Mouse (Mus musculus) midbrain, embryonic 16.5 days (tissue): ENCODE data around the gene Dpyd. TPM values are rescaled to one million over a fixed set of nuclear protein-coding genes. Genes with fewer than 3 reads are reported as not detected.

ENCODE experiments used
- ATAC-seq: fragments of 200-750 bp; cut with Nextera tagmentation; 2 replicates; pipeline ENCODE4 v1.8.0; 2017; ENCODE audit warnings: moderate TSS enrichment
- H3K27ac ChIP-seq: fragments of 300-500 bp; sonication (generic); 2 replicates; pipeline ENCODE4 v1.5.1; 2014; ENCODE audit warnings: mild to moderate bottlenecking, low read length, mixed read lengths
- H3K27me3 ChIP-seq: fragments of 300-500 bp; sonication (generic); 2 replicates; pipeline ENCODE4 v1.6.1; 2014; ENCODE audit warnings: low read depth, low read length, mixed read lengths; ENCODE audit not compliant: control insufficient read depth, insufficient read depth
- H3K36me3 ChIP-seq: fragments of 300-500 bp; sonication (generic); 2 replicates; pipeline ENCODE4 v1.6.1; 2014; ENCODE audit warnings: mild to moderate bottlenecking, low read length, moderate library complexity, mixed read lengths; ENCODE audit not compliant: control insufficient read depth, insufficient read depth
- H3K4me1 ChIP-seq: fragments of 300-500 bp; sonication (generic); 2 replicates; pipeline ENCODE4 v1.6.1; 2014; ENCODE audit warnings: mild to moderate bottlenecking, low read length, mixed read lengths; ENCODE audit not compliant: control insufficient read depth, insufficient read depth
- H3K4me2 ChIP-seq: fragments of 300-500 bp; sonication (generic); 2 replicates; pipeline ENCODE4 v1.6.1; 2014; ENCODE audit warnings: mild to moderate bottlenecking, low read length, mixed read lengths
- H3K4me3 ChIP-seq: fragments of 300-500 bp; sonication (generic); 2 replicates; pipeline ENCODE4 v1.5.1; 2014; ENCODE audit warnings: low read depth, mild to moderate bottlenecking, low read length, moderate library complexity, mixed read lengths
- H3K9ac ChIP-seq: fragments of 300-500 bp; sonication (generic); 2 replicates; pipeline ENCODE4 v1.6.1; 2014; ENCODE audit warnings: low read depth, low read length, mixed read lengths
- H3K9me3 ChIP-seq: fragments of 300-500 bp; sonication (generic); replicated peaks from 2 replicates; pipeline ENCODE4 v1.6.1; 2014; ENCODE audit warnings: mild to moderate bottlenecking, low read length, mixed read lengths; ENCODE audit not compliant: control insufficient read depth, poor library complexity, severe bottlenecking
- WGBS: fragments of 180-500 bp; shearing (Covaris S2); extraction: QIAGEN DNeasy Blood & Tissue Kit; methylation state at CpG from one replicate; pipeline ENCODE4 v1.1.7; 2014; 5-methylcytosine and 5-hydroxymethylcytosine counted together
- polyA plus RNA-seq: library from polyadenylated mRNA; unstranded; fragments of >200 nt; fragmentation: Nextera tagmentation; extraction: Ambion mirVana; gene quantifications from 2 replicates; pipeline ENCODE4 v1.2.1, GENCODE M21; 2015

Dpyd gene
- polyA plus RNA-seq, 1 experiment from 2014 or later, result 4.2 TPM

DNA sequence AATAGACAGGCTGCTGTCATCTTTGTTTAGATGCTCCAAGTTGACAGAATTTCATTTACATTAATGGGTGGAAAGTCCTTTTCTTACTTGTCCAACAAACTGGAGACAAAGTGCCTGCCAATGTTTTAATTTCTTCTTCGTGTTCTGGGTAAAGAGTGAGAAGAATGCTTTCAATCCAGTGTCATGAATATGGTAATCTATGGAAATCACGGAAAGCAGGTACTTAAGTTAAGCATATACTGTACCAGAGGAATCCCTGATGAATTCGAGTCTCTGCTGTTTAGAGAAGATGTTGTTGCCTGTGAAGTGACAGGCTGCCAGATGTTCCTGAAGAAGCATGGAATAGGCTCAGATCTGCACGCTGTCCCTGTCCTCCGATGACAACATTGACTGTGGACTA is 835.3 kb downstream of the Dpyd start:
- Histone ChIP-seq H3K9me3 (no peaks in the 10 kb centered on the region), H3K4me2 (no peak overlapping the region), H3K9ac (no peak overlapping the region), H3K4me3 (no peak overlapping the region), H3K27me3 (no peaks in the 10 kb centered on the region), H3K36me3 (no peaks in the 10 kb centered on the region), H3K27ac (no peak overlapping the region), H3K4me1 (no peaks in the 10 kb centered on the region)
- no peak for ATAC-seq
- WGBS, result 43% methylated on average over 5 of the region's 5 CpGs

DNA sequence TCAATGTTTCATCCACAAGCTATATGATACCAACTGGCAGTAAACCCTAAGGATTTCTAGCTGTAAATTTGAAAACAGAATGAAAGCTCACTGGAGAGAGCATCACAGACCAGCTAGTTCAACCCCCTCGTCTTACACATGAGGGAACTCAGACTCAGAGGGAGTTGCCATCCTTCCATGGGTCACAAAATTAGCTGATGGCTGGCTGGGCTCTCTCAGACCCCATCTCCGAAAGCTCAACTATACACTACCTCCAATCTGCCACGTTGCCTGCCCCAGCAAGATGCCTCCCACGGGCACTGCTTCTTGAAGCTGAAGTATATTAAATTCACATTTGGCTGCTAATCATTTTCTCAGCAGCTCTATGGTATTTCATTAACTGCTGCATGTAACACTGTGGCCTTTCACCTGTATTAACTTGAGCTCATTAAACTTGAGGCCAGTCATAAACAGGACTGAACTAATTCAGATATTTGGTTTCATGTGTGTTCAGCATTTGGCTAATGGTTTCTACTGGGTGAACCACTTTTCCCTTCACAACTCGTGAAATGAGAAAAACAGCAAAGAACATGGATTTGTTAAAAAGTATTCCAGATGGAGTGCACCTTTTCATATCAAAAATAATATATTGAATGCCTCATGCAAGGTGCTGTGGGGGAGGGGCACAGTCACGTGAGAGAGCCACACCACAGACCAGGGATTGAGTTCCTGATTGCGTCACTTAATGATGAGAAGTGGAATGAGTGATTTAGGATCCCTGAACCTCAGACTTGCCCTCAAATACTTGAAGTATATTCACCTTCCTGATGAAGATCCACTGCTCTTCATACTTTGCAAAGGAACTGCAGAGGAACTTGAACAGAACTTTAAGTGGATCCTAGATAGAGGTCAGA is 841.2 kb downstream of the Dpyd start:
- no peak overlapping the region for H3K4me2 ChIP-seq
- no peak for ATAC-seq
- H3K27ac ChIP-seq, result no peak overlapping the region
- H3K9ac ChIP-seq, result no peak overlapping the region
- WGBS, result 78% methylated on average over 7 of the region's 7 CpGs
- H3K36me3 ChIP-seq, result no peaks in the 10 kb centered on the region
- no peaks in the 10 kb centered on the region for H3K27me3 ChIP-seq
- no peak overlapping the region for H3K4me3 ChIP-seq
- H3K9me3 ChIP-seq, result no peaks in the 10 kb centered on the region
- H3K4me1 ChIP-seq, result no peaks in the 10 kb centered on the region

DNA sequence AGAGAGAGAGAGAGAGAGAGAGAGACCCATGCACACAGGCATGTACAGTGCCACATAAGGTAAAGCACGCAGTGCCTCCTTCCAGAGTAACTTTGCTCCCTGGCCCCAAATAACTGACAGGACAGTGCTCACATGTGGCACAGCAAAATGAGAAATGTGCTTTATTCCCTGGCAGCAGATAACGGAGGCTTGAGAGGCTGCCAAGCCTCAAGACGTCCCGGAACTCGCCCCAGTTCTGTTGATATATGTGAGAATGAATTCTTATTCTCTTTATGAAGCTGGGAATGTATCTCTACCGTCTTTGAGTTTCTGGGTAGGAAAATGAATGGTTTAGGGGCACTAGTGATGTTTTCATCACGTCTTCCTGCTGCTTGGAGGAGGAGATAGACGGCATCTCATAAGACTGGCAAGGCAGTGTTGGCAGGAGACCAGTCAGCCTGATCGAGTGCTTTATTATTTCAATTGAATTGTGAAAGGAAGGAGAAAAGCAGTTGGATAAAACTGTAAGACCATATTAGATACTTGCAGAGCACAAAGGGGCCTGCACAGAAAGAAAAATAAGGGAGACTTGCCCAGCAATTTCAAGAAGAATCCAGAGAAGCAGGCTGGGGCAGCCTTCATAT is 857.3 kb downstream of the Dpyd start:
- 69% methylated on average over 9 of the region's 9 CpGs for WGBS
- Histone ChIP-seq H3K4me1 (no peaks in the 10 kb centered on the region), H3K9me3 (no peaks in the 10 kb centered on the region; the same call in 1 of the 2 replicates), H3K9ac (no peak overlapping the region), H3K36me3 (no peaks in the 10 kb centered on the region), H3K27me3 (no peaks in the 10 kb centered on the region), H3K4me2 (no peak overlapping the region), H3K27ac (no peak overlapping the region), H3K4me3 (no peak overlapping the region)
- no peak for ATAC-seq

DNA sequence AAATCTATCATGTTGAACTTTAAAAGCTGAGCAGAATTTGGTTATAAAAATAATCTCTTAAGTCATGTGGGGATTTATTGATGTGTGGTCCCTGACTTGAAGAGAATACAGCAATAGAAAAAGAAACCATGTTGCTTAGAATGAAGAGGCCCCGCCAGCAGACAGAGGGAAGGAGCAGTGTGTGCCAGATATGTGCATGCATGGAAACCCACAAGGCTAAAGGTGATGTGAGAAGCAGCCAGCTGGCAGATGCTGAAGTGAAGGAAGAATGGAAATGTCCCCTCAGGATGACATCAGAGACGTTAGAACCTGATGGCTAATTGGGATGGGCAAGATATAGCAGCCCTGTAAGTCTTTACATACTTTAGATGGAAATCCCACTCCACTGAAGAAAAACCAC is 857.8 kb downstream of the Dpyd start:
- H3K27me3 ChIP-seq, result no peaks in the 10 kb centered on the region
- H3K4me2 ChIP-seq, result no peak overlapping the region
- no peaks in the 10 kb centered on the region for H3K4me1 ChIP-seq
- H3K36me3 ChIP-seq, result no peaks in the 10 kb centered on the region
- WGBS, result 63% methylated on average over 2 of the region's 2 CpGs
- no peak overlapping the region for H3K4me3 ChIP-seq
- H3K27ac ChIP-seq, result no peak overlapping the region
- no peaks in the 10 kb centered on the region; the same call in 1 of the 2 replicates for H3K9me3 ChIP-seq
- no peak for ATAC-seq
- H3K9ac ChIP-seq, result no peak overlapping the region

DNA sequence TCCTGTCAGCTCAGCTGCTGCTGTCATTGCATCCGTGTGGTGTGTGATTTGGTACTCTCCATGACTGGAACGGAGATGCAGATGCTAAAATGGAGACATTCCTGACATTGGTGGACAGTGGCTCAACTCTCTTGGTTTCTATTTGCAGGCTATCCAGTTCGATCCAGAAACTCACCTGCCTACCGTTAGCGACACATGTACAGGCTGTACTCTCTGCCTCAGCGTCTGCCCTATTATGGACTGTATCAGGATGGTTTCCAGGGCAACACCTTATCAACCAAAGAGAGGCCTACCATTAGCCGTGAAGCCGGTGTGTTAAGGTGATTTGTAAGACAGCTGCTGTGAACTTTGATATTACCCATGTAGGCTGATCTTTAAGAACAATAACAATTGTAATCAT is 869.4 kb downstream of the Dpyd start:
- WGBS, result 50% methylated on average over 8 of the region's 8 CpGs
- Histone ChIP-seq H3K4me1 (no peaks in the 10 kb centered on the region; the same call in 1 of the 2 replicates), H3K36me3 (no peaks in the 10 kb centered on the region), H3K4me2 (no peak overlapping the region), H3K9me3 (no peaks in the 10 kb centered on the region), H3K4me3 (no peak overlapping the region), H3K27me3 (no peaks in the 10 kb centered on the region), H3K9ac (no peak overlapping the region), H3K27ac (peak overlapping the region; percentile 54; the same call in 1 of the 2 replicates)
- ATAC-seq, result peak; percentile 76; the same call in 1 of the 2 replicates

DNA sequence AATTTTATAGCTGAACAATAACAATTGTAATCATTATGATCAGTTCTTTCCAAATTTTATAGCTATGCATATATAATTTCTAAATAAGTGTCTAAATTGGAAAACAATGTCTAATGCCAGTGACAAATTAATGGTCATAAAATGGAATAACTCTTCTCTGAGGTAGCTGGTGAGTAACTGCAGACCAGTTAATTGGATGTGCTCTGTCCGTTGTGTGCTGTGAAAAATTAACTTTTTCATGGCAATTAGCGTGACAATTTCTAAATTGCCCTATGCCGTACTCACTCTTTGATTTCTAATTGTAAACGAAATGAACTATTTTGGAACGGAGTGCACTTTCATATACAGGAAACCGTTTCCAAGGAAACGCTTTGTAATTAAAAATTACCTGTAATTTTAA is 869.8 kb downstream of the Dpyd start:
- Histone ChIP-seq H3K4me1 (no peaks in the 10 kb centered on the region; the same call in 1 of the 2 replicates), H3K4me2 (no peak overlapping the region), H3K27me3 (no peaks in the 10 kb centered on the region), H3K9ac (no peak overlapping the region), H3K36me3 (no peaks in the 10 kb centered on the region), H3K27ac (no peak overlapping the region), H3K4me3 (no peak overlapping the region), H3K9me3 (no peaks in the 10 kb centered on the region)
- WGBS, result 77% methylated on average over 7 of the region's 7 CpGs
- no peak for ATAC-seq

DNA sequence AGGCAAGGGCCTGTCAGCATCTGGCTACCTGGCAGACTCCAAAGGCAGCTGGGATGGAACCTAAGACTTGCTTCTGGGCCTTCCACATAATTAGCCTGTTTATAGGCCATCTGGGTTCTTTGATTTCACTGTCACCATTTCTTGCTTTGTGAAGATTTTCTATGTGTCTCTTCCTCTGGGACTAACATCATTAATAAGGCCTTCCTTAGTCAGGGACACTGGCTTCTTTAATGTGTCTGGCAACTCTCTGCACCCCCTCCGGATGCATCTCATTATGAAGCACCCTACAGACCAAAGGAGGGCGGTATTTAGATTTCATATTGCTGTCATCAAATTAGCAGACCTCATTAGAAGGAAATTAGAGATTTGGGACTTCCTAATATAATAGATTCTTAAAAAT is 885.6 kb downstream of the Dpyd start:
- no peak for ATAC-seq

DNA sequence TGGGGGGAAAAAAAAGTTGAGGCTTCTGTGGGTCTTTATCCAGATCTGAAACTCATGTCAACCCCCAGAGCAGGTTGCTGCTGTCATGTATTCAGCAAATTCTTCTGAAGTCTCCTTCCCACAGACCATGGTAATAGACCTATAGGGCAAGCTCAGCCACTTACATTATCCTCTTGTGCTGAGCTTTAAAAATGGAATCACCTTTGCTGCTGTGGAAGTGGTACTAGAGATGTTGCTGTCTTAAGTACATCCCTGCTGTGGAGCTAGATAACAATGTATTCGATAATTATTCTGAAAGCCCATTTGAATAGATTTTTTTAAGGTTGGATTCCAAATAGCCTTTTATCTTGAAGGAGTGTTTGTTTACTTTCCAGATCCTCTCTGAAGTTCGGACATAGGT is 902.1 kb downstream of the Dpyd start:
- Histone ChIP-seq H3K4me1 (peaks cover 5% of the 10 kb centered on the region; the same call in 1 of the 2 replicates), H3K9ac (no peak overlapping the region), H3K4me2 (no peak overlapping the region), H3K27ac (no peak overlapping the region), H3K36me3 (no peaks in the 10 kb centered on the region), H3K9me3 (no peaks in the 10 kb centered on the region), H3K27me3 (no peaks in the 10 kb centered on the region), H3K4me3 (no peak overlapping the region)
- WGBS, result 27% methylated on average over 2 of the region's 2 CpGs
- no peak for ATAC-seq

More for the DNA sequence above, 885.6 kb downstream of the Dpyd start:
- no peak overlapping the region for H3K4me3 ChIP-seq
- WGBS, result 48% methylated on average over 2 of the region's 2 CpGs
- no peak overlapping the region for H3K27ac ChIP-seq
- H3K27me3 ChIP-seq, result no peaks in the 10 kb centered on the region
- no peaks in the 10 kb centered on the region for H3K4me1 ChIP-seq
- no peaks in the 10 kb centered on the region for H3K36me3 ChIP-seq
- no peaks in the 10 kb centered on the region for H3K9me3 ChIP-seq
- H3K4me2 ChIP-seq, result no peak overlapping the region
- no peak overlapping the region for H3K9ac ChIP-seq

DNA sequence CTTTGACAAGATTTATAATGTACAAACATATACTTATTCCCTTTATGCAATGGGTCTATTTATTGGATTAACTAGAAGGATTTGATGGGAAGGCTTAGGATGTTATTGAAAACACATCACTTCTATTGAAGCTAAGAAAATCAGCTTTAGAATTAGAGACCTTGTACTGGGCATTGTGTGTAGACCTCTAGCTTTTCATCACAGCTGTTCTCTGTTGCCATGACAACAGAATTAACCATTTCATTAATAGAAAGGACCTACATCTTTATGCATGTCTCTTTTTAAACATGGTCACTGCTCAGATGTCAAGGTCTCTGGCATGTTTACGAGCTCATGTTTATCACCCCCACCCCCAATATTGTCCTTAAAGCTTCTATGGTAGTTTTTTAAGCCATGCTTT is 902.5 kb downstream of the Dpyd start:
- Histone ChIP-seq H3K36me3 (no peaks in the 10 kb centered on the region), H3K9me3 (no peaks in the 10 kb centered on the region), H3K27ac (no peak overlapping the region), H3K27me3 (no peaks in the 10 kb centered on the region), H3K4me1 (peaks cover 5% of the 10 kb centered on the region; the same call in 1 of the 2 replicates), H3K4me2 (no peak overlapping the region), H3K9ac (no peak overlapping the region), H3K4me3 (no peak overlapping the region)
- 23% methylated on average over 1 of the region's 1 CpGs for WGBS
- 0 out of 2 replicates have a peak, but pooled peaks have one; percentile 36 for ATAC-seq
